Mouse (Mus musculus): ENCODE results near the gene Galnt4.
"Not testable (repeated sequence)": the region's sequence is repeated elsewhere in the genome, so short reads cannot be mapped to it uniquely, and the experiment has no call there.

Gene Galnt4

DNA sequence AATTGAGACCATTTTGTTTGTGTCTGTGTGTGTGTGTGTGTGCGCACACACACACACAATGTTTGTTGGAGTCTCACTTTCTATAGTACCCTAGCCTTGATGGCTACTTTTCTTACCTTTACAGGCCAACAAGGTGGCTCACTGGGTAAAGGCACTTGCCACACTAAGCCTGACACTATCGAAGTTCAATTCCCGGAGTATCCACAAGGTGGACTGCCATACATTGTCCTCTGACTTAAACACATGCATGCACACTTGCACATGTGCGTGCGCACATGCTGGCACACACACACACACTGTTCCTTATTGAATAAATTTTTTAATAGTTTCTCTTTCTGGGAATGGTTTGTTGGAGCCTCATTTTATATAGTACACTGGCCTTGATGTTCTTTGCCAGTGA lies 48.8 kb downstream of the Galnt4 start:
- peak; percentile 45 for DNase-seq (ENCODE audit: low read depth, low spot score)

- DNase-seq (ENCODE audit: low read depth, low spot score): not testable (repeated sequence)
Measured at GRCm38 (mm10) chr10:99157697-99158096, 49.7 kb downstream of the Galnt4 start.

GRCm38 (mm10) chr10:99161987-99162582 lies 54.1 kb downstream of the Galnt4 start:
- peak; percentile 78 for DNase-seq (ENCODE audit: low read depth, low spot score)
